Comparison of ENCODE assay signal across 8 mouse cellular contexts in genomic region chr16:24394211-24394991, GRCm38 (mm10). TPM values are rescaled to one million over a fixed set of nuclear protein-coding genes. Genes with fewer than 3 reads are reported as not detected.
DNase-seq lines count a peak whose midpoint lies in the region; TF ChIP-seq lines count a peak whose summit lies in the region.

No protein-coding gene starts in this region.

- peaks cover 55% of the 10 kb centered on the region; the same call in 1 of the 2 replicates for H3K79me2 ChIP-seq in macrophage (ENCODE audit: inconsistent target)

- no peak for TF ChIP-seq CTCF in testis, adult 2 months (IDR thresholded peaks at IDR 0.05; ENCODE audit: control insufficient read depth, insufficient read depth, insufficient replicate concordance, low read depth, low read length)

- H3K27me3 ChIP-seq in testis, adult 2 months (ENCODE audit: control insufficient read depth, insufficient read depth, low read length), result no peaks in the 10 kb centered on the region

- H3K27ac ChIP-seq in macrophage, result peak overlapping the region; percentile 22; the same call in 1 of the 2 replicates
- no peak overlapping the region for H3K27ac ChIP-seq in testis, adult 2 months (ENCODE audit: control insufficient read depth, insufficient read depth, low read depth, low read length)

- peaks cover 6% of the 10 kb centered on the region for H3K4me1 ChIP-seq in testis, adult 2 months (ENCODE audit: control insufficient read depth, insufficient read depth, low read length)

- no peak for TF ChIP-seq POLR2A in testis, adult 2 months (IDR thresholded peaks at IDR 0.05; ENCODE audit: control insufficient read depth, low read depth, low read length)

- 48% methylated on average over 18 of the region's 18 CpGs for WGBS in macrophage (ENCODE audit: missing documents)

- DNase-seq in layer of hippocampus, postnatal 10 days (ENCODE audit: low spot score in 2 of 2), result peak; percentile 13 to 30
- DNase-seq in layer of hippocampus, postnatal 14 days (ENCODE audit: low spot score in 2 of 2), result no peak
- peak; percentile 36 for DNase-seq in embryo, embryonic 10 days (ENCODE audit: low spot score)
- DNase-seq in heart, adult 9 months (ENCODE audit: low spot score in 2 of 2), result peak; percentile 44 to 47
- peak; percentile 83 for DNase-seq in kidney, adult 9 months
- no peak for DNase-seq in right cerebral cortex, postnatal 25 days

- no peaks in the 10 kb centered on the region for H3K36me3 ChIP-seq in macrophage (ENCODE audit: inconsistent target)
- H3K36me3 ChIP-seq in testis, adult 2 months (ENCODE audit: control insufficient read depth, insufficient read depth, low read length), result no peaks in the 10 kb centered on the region

- H3K4me3 ChIP-seq in macrophage (ENCODE audit: inconsistent target), result peak overlapping the region; percentile 51
- peak overlapping the region; percentile 90 for H3K4me3 ChIP-seq in testis, adult 2 months (ENCODE audit: control insufficient read depth, low read depth, low read length)

RNA-seq across cellular contexts. Expression of gene Lpp, which starts 1.1 kb away (rescaled TPM):
- 10 to 100 TPM; 10.9 to 11.2 TPM for total RNA-seq in layer of hippocampus, postnatal 10 days (2021)
- 10 to 100 TPM; 10.1 to 12.2 TPM for total RNA-seq in layer of hippocampus, postnatal 14 days (2021)
- 100 to 1,000 TPM in 25 of 26 experiments, 10 to 100 TPM in 1; 97.8 to 182 (median 140) TPM for total RNA-seq in macrophage (2018; cell fraction: chromatin; rRNA removed)
- total RNA-seq in macrophage (2018; cell fraction: cytosol; rRNA removed), result 10 to 100 TPM; 22.5 to 51.4 (median 33.4) TPM
- 100 to 1,000 TPM in 8 of 26 experiments, 10 to 100 TPM in 18; 56.1 to 158 (median 91.5) TPM for total RNA-seq in macrophage (2018; cell fraction: nucleus; rRNA removed)
- polyA plus RNA-seq in macrophage (2018), result 10.4 to 15.7 TPM (median 15.6 TPM) in 3 replicates
- 176 and 181 TPM in 2 replicates for polyA plus RNA-seq in testis, adult 2 months (2012; rRNA removed)

Comparison
In these comparisons a context has a peak if more than half of its experiments do, and no peak if none do; other contexts are left out.
1. DNase-seq: peak in layer of hippocampus, postnatal 10 days (2 of 2), embryo, embryonic 10 days (single experiment), heart, adult 9 months (2 of 2) and kidney, adult 9 months (single experiment); none in layer of hippocampus, postnatal 14 days (0 of 2) and right cerebral cortex, postnatal 25 days (single experiment).